ENCODE assay signal across 23 mouse cellular contexts in genomic region chr19:36225612-36226011, GRCm38 (mm10).
"Had no signal": no experiment of that assay in that cellular context is flagged by ENCODE, and none has a peak within 500 bp of the region (broad histone marks: within the 10 kb centered on the region; RNA-seq: fewer than 3 reads in every experiment).

No protein-coding gene starts in this region.

- H3K27ac ChIP-seq: hindbrain, embryonic 13.5 days; hindbrain, embryonic 15.5 days; intestine, embryonic 15.5 days; layer of hippocampus, adult 2 months; left cerebral cortex, adult 2 months; limb, embryonic 10.5 days; limb, embryonic 12.5 days; liver, embryonic 13.5 days had no signal

- H3K27me3 ChIP-seq: hindbrain, embryonic 13.5 days; hindbrain, embryonic 15.5 days; intestine, embryonic 15.5 days; limb, embryonic 12.5 days; liver, embryonic 13.5 days had no signal

- H3K4me2 ChIP-seq: heart, embryonic 11.5 days; hindbrain, embryonic 13.5 days; hindbrain, embryonic 15.5 days; intestine, embryonic 15.5 days; limb, embryonic 12.5 days; liver, embryonic 11.5 days; liver, embryonic 13.5 days had no signal

- H3K9me3 ChIP-seq: hindbrain, embryonic 13.5 days; hindbrain, embryonic 15.5 days; intestine, embryonic 15.5 days; limb, embryonic 10.5 days; limb, embryonic 12.5 days; liver, embryonic 13.5 days had no signal

- DNase-seq: forebrain, postnatal 0 days; gastrocnemius, postnatal 14 days; gastrocnemius, postnatal 36 days; heart, postnatal 14 days; heart, postnatal 36 days; kidney, adult 18-20 months; kidney, adult 8-10 months; kidney, postnatal 10 days; kidney, postnatal 25 days; kidney, postnatal 4 days; liver; liver, embryonic 13.5 days had no signal

- H3K4me3 ChIP-seq: hindbrain, embryonic 13.5 days; hindbrain, embryonic 15.5 days; intestine, embryonic 15.5 days; layer of hippocampus, adult 2 months; left cerebral cortex, adult 2 months; limb, embryonic 10.5 days; limb, embryonic 12.5 days; liver, embryonic 13.5 days had no signal

- H3K36me3 ChIP-seq: hindbrain, embryonic 13.5 days; hindbrain, embryonic 15.5 days; intestine, embryonic 15.5 days; limb, embryonic 10.5 days; limb, embryonic 12.5 days; liver, embryonic 13.5 days had no signal

- H3K9ac ChIP-seq: forebrain, postnatal 0 days; hindbrain, embryonic 13.5 days; hindbrain, embryonic 15.5 days; intestine, embryonic 15.5 days; limb, embryonic 12.5 days; liver, embryonic 13.5 days had no signal

- H3K4me1 ChIP-seq: hindbrain, embryonic 15.5 days; intestine, embryonic 15.5 days; limb, embryonic 10.5 days; limb, embryonic 12.5 days; liver, embryonic 13.5 days had no signal

- ATAC-seq: forebrain, postnatal 0 days; inflammation-experienced regulatory T-cells, adult 6 months; intestine, embryonic 15.5 days; intestine, postnatal 0 days had no signal
